25 mouse cellular contexts compared by ENCODE assay signal in genomic region chrX:145938295-145938966, GRCm38 (mm10).
A peak's percentile ranks its signal among the peaks of the same experiment; 100 is the strongest.
DNase-seq lines count a peak whose midpoint lies in the region; ATAC-seq lines count a peak whose summit lies in the region.
"Had no signal": no experiment of that assay in that cellular context is flagged by ENCODE, and none has a peak within 500 bp of the region (broad histone marks: within the 10 kb centered on the region; RNA-seq: fewer than 3 reads in every experiment).

No protein-coding gene starts in this region.

- no peak overlapping the region for H3K9ac ChIP-seq in liver, embryonic 13.5 days
- no peak overlapping the region for H3K9ac ChIP-seq in liver, embryonic 15.5 days
- H3K9ac ChIP-seq: embryonic facial prominence, embryonic 13.5 days; forebrain, postnatal 0 days; hindbrain, embryonic 12.5 days; hindbrain, embryonic 15.5 days had no signal

- H3K4me1 ChIP-seq in liver, embryonic 13.5 days (replicated peaks): no peaks in the 10 kb centered on the region
- H3K4me1 ChIP-seq in liver, embryonic 15.5 days (replicated peaks): no peaks in the 10 kb centered on the region
- H3K4me1 ChIP-seq: embryonic facial prominence, embryonic 10.5 days; embryonic facial prominence, embryonic 13.5 days; hindbrain, embryonic 12.5 days; hindbrain, embryonic 15.5 days had no signal

- peak; percentile 11 for DNase-seq in liver, embryonic 13.5 days
- DNase-seq in liver: no peak
- no peak for DNase-seq in frontal cortex, adult 2 months (ENCODE audit: extremely low spot score in 1 of 2, low spot score in 1 of 2)
- DNase-seq in gastrocnemius, postnatal 14 days: no peak
- no peak for DNase-seq in layer of hippocampus, postnatal 14 days (ENCODE audit: low spot score in 2 of 2)
- DNase-seq: adrenal gland, postnatal 10 days; adrenal gland, postnatal 36 days; B cell, adult 2 months; cerebellum, adult 11-12 months; cerebellum, adult 8-10 months; cerebellum, postnatal 10 days; cerebellum, postnatal 36 days; embryo, embryonic 11 days; forebrain, postnatal 0 days; gastrocnemius, postnatal 10 days; heart, adult 11 months had no signal

- no peak overlapping the region for H3K27ac ChIP-seq in liver, embryonic 13.5 days
- no peak overlapping the region for H3K27ac ChIP-seq in liver, embryonic 15.5 days (replicated peaks)
- H3K27ac ChIP-seq: embryonic facial prominence, embryonic 10.5 days; embryonic facial prominence, embryonic 13.5 days; hindbrain, embryonic 12.5 days; hindbrain, embryonic 15.5 days had no signal

- intact Hi-C loops in gastrocnemius, postnatal 14 days (cut with DNase I; ENCODE audit: low total_unique reads): no loop called here

- no peaks in the 10 kb centered on the region for H3K27me3 ChIP-seq in liver, embryonic 13.5 days
- H3K27me3 ChIP-seq in liver, embryonic 15.5 days: no peaks in the 10 kb centered on the region
- H3K27me3 ChIP-seq: CH12.LX; embryonic facial prominence, embryonic 13.5 days; hindbrain, embryonic 12.5 days; hindbrain, embryonic 15.5 days had no signal

- 44% methylated on average over 1 of the region's 1 CpGs for WGBS in liver, embryonic 13.5 days (ENCODE audit: insufficient replicate concordance)
- 36% methylated on average over 1 of the region's 1 CpGs for WGBS in liver, embryonic 15.5 days (ENCODE audit: insufficient replicate concordance)

- ATAC-seq in liver, embryonic 13.5 days (ENCODE audit: low read depth): peak; percentile 91
- peak; percentile 62; the same call in 1 of the 2 replicates for ATAC-seq in erythroblast, adult 5-6 weeks (replicated peaks; ENCODE audit: low FRiP score, poor library complexity, severe bottlenecking)
- peak; percentile 86 for ATAC-seq in liver, embryonic 15.5 days (ENCODE audit: insufficient read depth)
- ATAC-seq: forebrain, embryonic 14.5 days; forebrain, postnatal 0 days had no signal

- no peaks in the 10 kb centered on the region for H3K9me3 ChIP-seq in liver, embryonic 13.5 days (replicated peaks)
- no peaks in the 10 kb centered on the region for H3K9me3 ChIP-seq in liver, embryonic 15.5 days (replicated peaks)
- H3K9me3 ChIP-seq: embryonic facial prominence, embryonic 10.5 days; embryonic facial prominence, embryonic 13.5 days; hindbrain, embryonic 12.5 days; hindbrain, embryonic 15.5 days had no signal

- no peak overlapping the region for H3K4me2 ChIP-seq in liver, embryonic 13.5 days
- no peak overlapping the region for H3K4me2 ChIP-seq in liver, embryonic 15.5 days
- H3K4me2 ChIP-seq: embryonic facial prominence, embryonic 13.5 days; heart, embryonic 11.5 days; hindbrain, embryonic 12.5 days; hindbrain, embryonic 15.5 days had no signal

- H3K4me3 ChIP-seq in liver, embryonic 13.5 days (replicated peaks): no peak overlapping the region
- no peak overlapping the region for H3K4me3 ChIP-seq in liver, embryonic 15.5 days (replicated peaks)
- H3K4me3 ChIP-seq: embryonic facial prominence, embryonic 10.5 days; embryonic facial prominence, embryonic 13.5 days; hindbrain, embryonic 12.5 days; hindbrain, embryonic 15.5 days had no signal

- no peaks in the 10 kb centered on the region for H3K36me3 ChIP-seq in liver, embryonic 13.5 days
- no peaks in the 10 kb centered on the region for H3K36me3 ChIP-seq in liver, embryonic 15.5 days (replicated peaks)
- H3K36me3 ChIP-seq: embryonic facial prominence, embryonic 10.5 days; embryonic facial prominence, embryonic 13.5 days; hindbrain, embryonic 12.5 days; hindbrain, embryonic 15.5 days had no signal
